Mouse (Mus musculus) yolk sac, embryonic 10.5 days (tissue): ENCODE results near the gene Gm29735.
"Not testable (repeated sequence)": the region's sequence is repeated elsewhere in the genome, so short reads cannot be mapped to it uniquely, and the experiment has no call there.

Experiments
- DNase-seq: peaks from one replicate; pipeline ENCODE4 v3.0.0-alpha.2; 2017; ENCODE audit warnings: low spot score

The Gm29735 gene

DNA sequence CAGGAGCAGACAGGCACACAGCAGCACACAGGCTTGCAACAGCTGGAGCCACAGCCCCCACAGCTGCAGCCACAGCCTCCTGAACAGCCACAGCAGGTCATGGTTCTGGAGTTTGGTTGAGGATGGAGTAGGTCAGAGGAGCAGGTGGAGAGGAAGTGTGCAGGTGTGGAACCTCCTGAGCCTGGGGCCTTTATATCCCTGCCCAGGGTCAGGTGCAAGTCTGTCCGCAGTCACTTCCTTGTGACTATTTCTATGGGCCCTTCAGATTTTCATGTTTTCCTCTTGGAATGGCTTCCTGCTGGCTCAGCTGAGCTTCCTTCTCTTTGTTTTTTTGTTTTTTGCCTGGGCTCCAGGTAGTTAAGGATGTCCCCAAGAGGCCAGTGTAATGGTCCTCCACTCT lies 36.3 kb downstream of the Gm29735 start, which contains the start of gene Gm45618:
Gene Gm45618 (minus strand): TSS at position 101 of the 400 bp plus-strand sequence.
- DNase-seq, result not testable (repeated sequence)

DNA sequence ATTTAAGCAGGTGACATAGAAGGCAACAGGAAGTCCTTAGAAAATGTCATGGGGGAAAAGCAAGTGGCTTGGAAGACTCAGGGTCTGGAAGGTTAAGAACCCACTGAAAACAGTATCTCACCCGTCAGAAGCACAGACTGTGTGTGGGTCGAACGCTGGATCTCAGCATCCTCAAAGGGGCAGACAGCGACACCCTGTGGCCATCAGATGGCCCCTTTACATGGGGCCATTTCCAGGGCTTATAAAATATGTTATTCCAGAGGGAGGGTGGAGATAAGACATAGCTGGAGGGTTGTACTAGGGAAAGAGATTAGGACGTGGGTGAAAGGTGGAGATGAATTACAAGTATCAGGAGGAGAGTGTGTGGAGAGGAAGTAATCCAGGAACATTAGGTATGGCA lies 37.3 kb downstream of the Gm29735 start:
- DNase-seq, result no peak
